ENCODE assay signal across 13 mouse cellular contexts in genomic region chrX:162462156-162462555, GRCm38 (mm10).
A peak's percentile ranks its signal among the peaks of the same experiment; 100 is the strongest.
DNase-seq lines count a peak whose midpoint lies in the region; ATAC-seq lines count a peak whose summit lies in the region.
"Had no signal": no experiment of that assay in that cellular context is flagged by ENCODE, and none has a peak within 500 bp of the region (broad histone marks: within the 10 kb centered on the region; RNA-seq: fewer than 3 reads in every experiment).

No protein-coding gene starts in this region.

- H3K4me2 ChIP-seq in forebrain, embryonic 12.5 days, result no peak overlapping the region
- H3K4me2 ChIP-seq: limb, embryonic 12.5 days had no signal

- no peak overlapping the region for H3K27ac ChIP-seq in forebrain, embryonic 10.5 days
- no peak overlapping the region for H3K27ac ChIP-seq in forebrain, embryonic 12.5 days
- H3K27ac ChIP-seq: gastrocnemius, adult 2 months; limb, embryonic 12.5 days had no signal

- no peak overlapping the region for H3K4me3 ChIP-seq in forebrain, embryonic 10.5 days
- H3K4me3 ChIP-seq in forebrain, embryonic 12.5 days (replicated peaks), result no peak overlapping the region
- H3K4me3 ChIP-seq: gastrocnemius, adult 2 months; limb, embryonic 12.5 days had no signal

- ATAC-seq in forebrain, embryonic 12.5 days (ENCODE audit: low FRiP score), result no peak

- no peak overlapping the region for H3K9ac ChIP-seq in forebrain, embryonic 12.5 days
- H3K9ac ChIP-seq: limb, embryonic 12.5 days had no signal

- no peaks in the 10 kb centered on the region for H3K4me1 ChIP-seq in forebrain, embryonic 10.5 days
- H3K4me1 ChIP-seq in forebrain, embryonic 12.5 days, result no peaks in the 10 kb centered on the region
- H3K4me1 ChIP-seq: limb, embryonic 12.5 days had no signal

- H3K9me3 ChIP-seq in forebrain, embryonic 10.5 days, result no peaks in the 10 kb centered on the region
- no peaks in the 10 kb centered on the region for H3K9me3 ChIP-seq in forebrain, embryonic 12.5 days
- H3K9me3 ChIP-seq: limb, embryonic 12.5 days had no signal

- peak; percentile 84 for DNase-seq in right cerebral cortex, adult 18-20 months
- DNase-seq in right cerebral cortex, postnatal 4 days, result no peak
- peak; percentile 37 for DNase-seq in gonadal fat pad, adult 2 months (ENCODE audit: low read depth)
- DNase-seq in left cerebral cortex, adult 8-10 months (ENCODE audit: low spot score in 2 of 2), result peak; percentile 8 to 88
- peak; percentile 72 to 82 for DNase-seq in right cerebral cortex, postnatal 36 days (ENCODE audit: low spot score in 2 of 2)
- no peak for DNase-seq in ovary, postnatal 14 days (ENCODE audit: low spot score)
- DNase-seq in forebrain, embryonic 10.5 days (ENCODE audit: extremely low spot score, low spot score), result no peak
- DNase-seq: adrenal gland, postnatal 25 days; gastrocnemius, adult 2 months; heart, postnatal 4 days; thymus, postnatal 4 days had no signal

- no peaks in the 10 kb centered on the region for H3K36me3 ChIP-seq in forebrain, embryonic 10.5 days (replicated peaks)
- H3K36me3 ChIP-seq in forebrain, embryonic 12.5 days (replicated peaks), result no peaks in the 10 kb centered on the region
- H3K36me3 ChIP-seq: limb, embryonic 12.5 days had no signal

- WGBS in forebrain, embryonic 10.5 days, result 57% methylated on average over 5 of the region's 5 CpGs
- WGBS in forebrain, embryonic 12.5 days, result 41% methylated on average over 5 of the region's 5 CpGs

- peaks cover 81% of the 10 kb centered on the region for H3K27me3 ChIP-seq in forebrain, embryonic 10.5 days (ENCODE audit: poor library complexity, severe bottlenecking)
- peaks cover 15% of the 10 kb centered on the region for H3K27me3 ChIP-seq in forebrain, embryonic 12.5 days

Comparison
In these comparisons a context has a peak if more than half of its experiments do, and no peak if none do; other contexts are left out.
1. DNase-seq: peak in right cerebral cortex, adult 18-20 months (single experiment), gonadal fat pad, adult 2 months (single experiment), left cerebral cortex, adult 8-10 months (2 of 2) and right cerebral cortex, postnatal 36 days (2 of 2); none in right cerebral cortex, postnatal 4 days (single experiment), ovary, postnatal 14 days (single experiment) and forebrain, embryonic 10.5 days (single experiment).